Mouse (Mus musculus): ENCODE data around the gene Nudt2. TPM values are rescaled to one million over a fixed set of nuclear protein-coding genes. Genes with fewer than 3 reads are reported as not detected.

Gene Nudt2
- polyA plus RNA-seq, 1 experiment from 2014 or later = 56.8 TPM

DNA sequence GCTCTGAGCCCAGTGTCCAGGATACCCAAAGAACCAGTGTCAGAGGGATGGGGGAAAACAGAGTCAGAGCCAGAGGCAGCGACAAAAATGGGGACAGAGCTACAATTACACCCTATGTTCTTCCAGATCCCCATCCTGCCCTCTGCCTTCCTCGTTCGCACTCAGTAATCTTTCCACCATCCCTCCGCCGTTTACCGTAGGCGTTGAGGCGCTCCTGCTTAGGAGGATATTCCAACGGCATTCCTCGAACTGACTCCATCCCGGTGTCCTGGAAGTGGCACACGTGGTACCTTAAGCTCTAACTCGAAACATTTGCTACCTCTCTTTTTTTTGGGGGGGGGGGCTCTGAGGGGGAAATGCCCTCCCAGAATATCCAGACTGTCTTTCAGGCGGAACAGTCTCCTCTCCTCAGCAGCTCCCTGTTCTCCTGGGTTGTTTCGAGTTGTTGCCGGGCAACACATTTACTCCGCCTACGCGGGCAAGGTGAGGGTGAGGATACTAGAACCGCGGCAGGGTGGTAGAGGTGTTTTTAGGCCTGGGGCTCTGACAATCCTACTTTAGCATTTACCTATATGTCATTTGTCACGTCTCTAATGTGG is 42.5 kb downstream of the Nudt2 start:
- Histone ChIP-seq H3K4me1 (peaks cover 31% of the 10 kb centered on the region), H3K4me3 (replicated peaks) (peak overlapping the region; percentile 56), H3K27ac (no peak overlapping the region), H3K27me3 (peaks cover 22% of the 10 kb centered on the region), H3K4me2 (peak overlapping the region; percentile 97), H3K9ac (peak overlapping the region; percentile 52), H3K9me3 (replicated peaks) (no peaks in the 10 kb centered on the region), H3K36me3 (no peaks in the 10 kb centered on the region)
- WGBS = 3% methylated on average over 22 of the region's 22 CpGs
- no peak for ATAC-seq (replicated peaks; ENCODE audit: low FRiP score)

DNA sequence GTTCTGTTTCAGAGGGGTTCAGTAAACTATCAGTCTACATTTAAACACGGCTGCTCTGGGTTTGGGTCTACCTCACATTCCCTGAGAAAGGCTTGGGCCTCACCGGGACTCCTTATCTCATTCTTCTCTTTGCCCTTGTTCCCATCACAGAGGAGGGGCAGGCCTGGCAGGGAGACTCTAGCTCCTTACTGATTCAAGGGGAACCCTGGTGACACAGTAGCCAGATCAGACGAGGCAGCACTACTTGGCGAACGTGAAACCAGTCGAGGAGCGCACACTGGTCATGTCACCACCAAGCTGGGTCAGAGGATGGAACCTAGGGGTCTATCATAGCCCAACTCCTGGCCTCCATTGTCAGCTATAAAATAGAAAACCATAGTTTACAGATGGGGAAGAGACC is 43.0 kb downstream of the Nudt2 start:
- WGBS = 52% methylated on average over 7 of the region's 7 CpGs
- Histone ChIP-seq H3K4me1 (peaks cover 26% of the 10 kb centered on the region), H3K4me3 (replicated peaks) (no peak overlapping the region), H3K27ac (no peak overlapping the region), H3K9ac (no peak overlapping the region), H3K27me3 (peaks cover 23% of the 10 kb centered on the region; the same call in 1 of the 2 replicates), H3K36me3 (no peaks in the 10 kb centered on the region), H3K9me3 (replicated peaks) (no peaks in the 10 kb centered on the region), H3K4me2 (no peak overlapping the region; the same call in 1 of the 2 replicates)
- no peak for ATAC-seq (replicated peaks; ENCODE audit: low FRiP score)

DNA sequence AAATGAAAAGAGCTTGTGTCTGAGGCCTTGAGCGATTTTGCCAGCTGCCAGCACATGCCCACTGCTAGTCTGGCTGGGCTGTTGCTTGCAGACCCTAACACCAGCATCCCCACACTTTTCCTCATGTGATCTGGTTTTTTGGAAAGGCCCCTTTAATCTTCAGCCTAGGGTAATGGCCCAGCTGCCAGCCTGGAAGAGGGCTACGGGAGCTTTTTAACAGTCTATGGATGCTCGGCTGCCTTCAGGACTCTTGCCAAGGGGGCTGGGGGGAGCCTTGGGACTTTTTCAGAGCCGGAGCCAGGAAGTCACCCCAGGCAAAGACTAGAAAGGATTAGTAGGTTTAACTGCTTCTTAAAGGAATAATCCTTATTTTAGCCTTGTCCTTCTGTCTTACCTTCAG is 48.4 kb downstream of the Nudt2 start:
- H3K36me3 ChIP-seq = no peaks in the 10 kb centered on the region
- no peak overlapping the region for H3K9ac ChIP-seq
- ATAC-seq (replicated peaks; ENCODE audit: low FRiP score) = no peak
- WGBS = 31% methylated on average over 4 of the region's 4 CpGs
- H3K27me3 ChIP-seq = peaks cover 25% of the 10 kb centered on the region; the same call in 1 of the 2 replicates
- no peaks in the 10 kb centered on the region for H3K4me1 ChIP-seq
- H3K27ac ChIP-seq = no peak overlapping the region
- no peaks in the 10 kb centered on the region for H3K9me3 ChIP-seq (replicated peaks)
- H3K4me2 ChIP-seq = no peak overlapping the region
- no peak overlapping the region for H3K4me3 ChIP-seq (replicated peaks)

DNA sequence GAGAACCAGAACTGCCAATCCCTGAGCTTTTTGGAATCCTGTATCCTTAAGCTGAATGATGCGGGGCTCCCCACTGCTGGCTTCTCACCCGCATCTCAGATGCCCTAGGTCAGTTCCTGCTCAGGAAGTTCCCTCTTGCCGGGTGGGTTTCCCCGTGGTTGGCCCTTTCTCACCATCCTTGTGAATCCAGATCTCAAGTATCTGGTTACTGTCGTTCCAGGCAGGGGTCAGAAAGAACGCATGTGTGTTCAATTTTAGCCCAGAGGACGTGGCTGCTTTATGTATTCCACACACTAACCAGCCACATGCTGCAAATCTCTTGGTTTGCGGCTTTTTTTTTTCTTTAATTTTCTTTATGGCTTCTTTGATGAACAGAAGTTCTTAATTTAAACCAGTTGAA is 48.8 kb downstream of the Nudt2 start:
- WGBS = 18% methylated on average over 8 of the region's 8 CpGs
- Histone ChIP-seq H3K4me1 (no peaks in the 10 kb centered on the region), H3K9me3 (replicated peaks) (no peaks in the 10 kb centered on the region), H3K9ac (no peak overlapping the region), H3K4me2 (no peak overlapping the region), H3K36me3 (no peaks in the 10 kb centered on the region), H3K4me3 (replicated peaks) (no peak overlapping the region), H3K27me3 (peaks cover 21% of the 10 kb centered on the region; the same call in 1 of the 2 replicates), H3K27ac (no peak overlapping the region)
- no peak for ATAC-seq (replicated peaks; ENCODE audit: low FRiP score)

DNA sequence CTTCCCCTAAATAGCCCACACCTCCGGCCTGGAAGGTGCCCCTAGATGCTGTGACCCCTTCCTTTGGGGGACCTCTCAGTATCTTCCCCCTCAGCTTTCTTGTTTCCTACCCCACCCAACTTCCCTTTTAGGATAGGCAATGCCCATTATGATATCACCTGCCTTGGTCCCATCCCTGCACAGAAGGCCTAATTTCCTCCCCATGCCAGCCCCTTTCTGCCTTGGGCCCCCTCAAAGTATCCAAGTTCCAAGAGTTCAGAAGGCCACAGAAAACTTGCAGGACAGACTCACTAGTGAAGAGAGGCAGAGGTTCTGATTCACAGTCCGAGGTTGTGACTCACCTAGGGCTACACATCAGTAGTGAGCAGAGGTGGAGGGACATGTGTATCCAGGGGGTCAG is 52.3 kb downstream of the Nudt2 start, which contains the start of gene 1110017D15Rik:
1110017D15Rik (minus strand) TSS at position 101 of the 400 bp plus-strand sequence.
- 89% methylated on average over 2 of the region's 2 CpGs for WGBS
- Histone ChIP-seq H3K36me3 (no peaks in the 10 kb centered on the region), H3K9ac (no peak within 1 kb of the TSS), H3K4me1 (0 out of 2 replicates have a peak, but pooled peaks cover 6% of the 10 kb centered on the region), H3K4me3 (replicated peaks) (no peak within 1 kb of the TSS), H3K27ac (no peak within 1 kb of the TSS), H3K9me3 (replicated peaks) (no peaks in the 10 kb centered on the region), H3K27me3 (peaks cover 27% of the 10 kb centered on the region), H3K4me2 (no peak within 1 kb of the TSS)
- ATAC-seq (replicated peaks; ENCODE audit: low FRiP score) = no peak

DNA sequence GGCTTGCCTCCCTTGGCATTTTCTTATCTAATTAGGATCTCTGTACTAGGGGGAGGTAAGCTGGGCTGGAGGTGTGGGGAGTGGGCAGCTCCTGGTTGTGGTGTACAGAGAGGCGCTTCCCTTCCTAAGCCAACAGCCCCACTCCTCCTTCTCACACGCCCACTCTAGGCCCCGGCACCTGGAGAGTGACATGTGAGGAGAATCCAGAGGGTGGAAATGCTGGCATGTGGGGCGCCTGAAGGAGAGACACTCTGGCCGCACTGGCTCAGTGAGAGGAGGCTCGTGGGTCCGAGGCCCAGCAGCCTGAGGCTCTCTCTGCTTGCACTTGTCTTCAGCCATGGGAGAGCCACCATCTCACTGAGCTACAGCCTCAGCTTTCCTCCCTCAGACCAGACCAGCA is 53.4 kb downstream of the Nudt2 start:
- no peak for ATAC-seq (replicated peaks; ENCODE audit: low FRiP score)

DNA sequence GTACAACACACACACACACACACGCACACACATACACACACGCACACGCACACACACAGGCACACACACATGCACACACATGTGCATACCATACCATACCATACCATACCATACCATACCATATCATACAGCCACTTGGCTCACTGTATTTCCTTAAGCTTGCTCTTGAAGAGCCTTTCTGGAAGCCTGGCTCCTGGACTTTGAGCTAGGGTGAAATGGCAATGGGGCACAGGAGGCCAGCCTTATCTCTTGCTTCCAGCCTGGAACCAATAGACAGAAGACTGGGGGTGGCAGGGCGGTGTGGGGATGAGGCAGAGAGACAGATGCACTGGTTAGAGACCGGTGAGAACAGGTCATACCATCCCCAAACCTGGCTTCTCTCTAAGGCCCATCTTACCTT is 54.2 kb downstream of the Nudt2 start:
- H3K27me3 ChIP-seq = peaks cover 16% of the 10 kb centered on the region
- no peak overlapping the region for H3K4me3 ChIP-seq (replicated peaks)
- H3K4me1 ChIP-seq = peaks cover 9% of the 10 kb centered on the region; the same call in 1 of the 2 replicates
- no peaks in the 10 kb centered on the region for H3K9me3 ChIP-seq (replicated peaks)
- H3K4me2 ChIP-seq = no peak overlapping the region
- H3K36me3 ChIP-seq = no peaks in the 10 kb centered on the region
- no peak for ATAC-seq (replicated peaks; ENCODE audit: low FRiP score)
- H3K27ac ChIP-seq = no peak overlapping the region
- WGBS = 95% methylated on average over 5 of the region's 5 CpGs
- no peak overlapping the region for H3K9ac ChIP-seq

More for the DNA sequence above, 53.4 kb downstream of the Nudt2 start:
- Histone ChIP-seq H3K27ac (no peak overlapping the region), H3K9ac (no peak overlapping the region), H3K4me1 (peaks cover 9% of the 10 kb centered on the region; the same call in 1 of the 2 replicates), H3K27me3 (peaks cover 21% of the 10 kb centered on the region), H3K4me2 (no peak overlapping the region), H3K36me3 (no peaks in the 10 kb centered on the region), H3K4me3 (replicated peaks) (no peak overlapping the region), H3K9me3 (replicated peaks) (no peaks in the 10 kb centered on the region)
- WGBS = 78% methylated on average over 7 of the region's 7 CpGs

DNA sequence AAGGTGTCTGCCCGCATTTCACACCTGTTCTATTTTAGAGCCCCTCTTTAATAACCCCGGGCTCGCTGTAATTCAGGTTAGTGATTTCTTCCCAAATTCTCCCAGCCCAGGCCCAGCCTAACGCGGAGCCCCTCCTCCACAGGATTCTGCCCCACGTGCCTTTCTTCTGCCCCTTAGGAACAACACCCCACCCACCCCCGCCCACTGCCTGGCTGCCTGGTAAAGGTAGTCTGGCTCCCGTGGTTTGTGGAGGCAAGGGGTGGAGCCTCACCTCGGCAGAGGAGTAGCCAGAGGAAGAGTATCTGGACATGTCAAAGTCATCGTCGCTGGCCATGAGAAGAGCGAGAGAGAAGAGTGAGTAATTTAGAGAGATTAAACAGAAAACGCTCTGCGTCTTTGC is 55.7 kb downstream of the Nudt2 start:
- no peak overlapping the region for H3K4me3 ChIP-seq (replicated peaks)
- ATAC-seq (replicated peaks; ENCODE audit: low FRiP score) = no peak
- no peaks in the 10 kb centered on the region for H3K9me3 ChIP-seq (replicated peaks)
- H3K36me3 ChIP-seq = no peaks in the 10 kb centered on the region
- H3K4me1 ChIP-seq = peaks cover 9% of the 10 kb centered on the region; the same call in 1 of the 2 replicates
- H3K9ac ChIP-seq = no peak overlapping the region
- WGBS = 38% methylated on average over 14 of the region's 14 CpGs
- H3K27ac ChIP-seq = no peak overlapping the region
- no peak overlapping the region for H3K4me2 ChIP-seq
- peaks cover 16% of the 10 kb centered on the region for H3K27me3 ChIP-seq

DNA sequence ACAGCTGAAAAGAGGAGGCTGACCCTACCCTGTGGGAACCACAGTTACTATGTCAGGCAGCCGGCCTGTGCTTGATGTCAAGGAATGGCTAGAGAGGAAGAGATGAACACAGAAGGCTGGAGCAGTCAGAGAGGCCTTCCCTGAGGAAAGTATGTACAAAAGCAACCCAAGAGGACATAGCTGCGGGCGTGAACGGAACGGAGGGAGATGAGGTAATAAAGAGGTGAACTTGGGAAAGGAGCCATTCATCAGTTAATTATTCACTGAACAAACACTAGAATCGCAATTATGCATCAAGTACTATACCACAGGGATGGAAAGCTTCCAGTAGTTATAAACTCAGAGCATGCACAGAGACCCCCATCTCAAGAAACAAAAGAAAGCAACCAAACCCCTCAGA is 57.2 kb downstream of the Nudt2 start:
- H3K4me1 ChIP-seq = peaks cover 13% of the 10 kb centered on the region
- no peak for ATAC-seq (replicated peaks; ENCODE audit: low FRiP score)
- no peak overlapping the region for H3K27ac ChIP-seq
- no peak overlapping the region for H3K9ac ChIP-seq
- WGBS = 65% methylated on average over 6 of the region's 6 CpGs
- H3K9me3 ChIP-seq (replicated peaks) = no peaks in the 10 kb centered on the region
- no peaks in the 10 kb centered on the region for H3K36me3 ChIP-seq
- no peak overlapping the region for H3K4me2 ChIP-seq
- peaks cover 22% of the 10 kb centered on the region for H3K27me3 ChIP-seq
- no peak overlapping the region for H3K4me3 ChIP-seq (replicated peaks)

DNA sequence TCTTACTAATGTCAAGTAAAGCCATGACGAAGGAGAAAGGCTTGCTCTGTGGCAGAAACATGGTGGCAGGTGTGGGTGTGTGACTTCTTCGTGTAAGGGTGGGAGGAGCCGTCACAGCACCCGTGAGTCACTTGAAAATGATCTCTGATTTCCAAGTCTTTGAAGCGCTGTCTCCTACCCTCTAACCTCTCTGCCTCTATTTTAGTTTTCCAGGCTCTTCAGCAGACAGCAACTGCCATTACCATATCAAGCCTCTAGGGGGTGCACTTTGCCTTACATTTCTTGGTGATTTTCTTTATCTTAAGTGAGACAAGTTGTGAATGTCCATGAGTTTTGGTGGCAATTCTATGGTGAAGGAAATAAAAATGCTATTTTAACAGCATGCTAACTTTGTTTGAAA is 57.8 kb downstream of the Nudt2 start:
- H3K9me3 ChIP-seq (replicated peaks) = no peaks in the 10 kb centered on the region
- H3K4me3 ChIP-seq (replicated peaks) = no peak overlapping the region
- H3K27ac ChIP-seq = no peak overlapping the region
- H3K36me3 ChIP-seq = no peaks in the 10 kb centered on the region
- ATAC-seq (replicated peaks; ENCODE audit: low FRiP score) = no peak
- WGBS = 40% methylated on average over 5 of the region's 5 CpGs
- H3K4me2 ChIP-seq = no peak overlapping the region
- H3K4me1 ChIP-seq = peaks cover 18% of the 10 kb centered on the region
- H3K27me3 ChIP-seq = peaks cover 25% of the 10 kb centered on the region
- no peak overlapping the region for H3K9ac ChIP-seq

DNA sequence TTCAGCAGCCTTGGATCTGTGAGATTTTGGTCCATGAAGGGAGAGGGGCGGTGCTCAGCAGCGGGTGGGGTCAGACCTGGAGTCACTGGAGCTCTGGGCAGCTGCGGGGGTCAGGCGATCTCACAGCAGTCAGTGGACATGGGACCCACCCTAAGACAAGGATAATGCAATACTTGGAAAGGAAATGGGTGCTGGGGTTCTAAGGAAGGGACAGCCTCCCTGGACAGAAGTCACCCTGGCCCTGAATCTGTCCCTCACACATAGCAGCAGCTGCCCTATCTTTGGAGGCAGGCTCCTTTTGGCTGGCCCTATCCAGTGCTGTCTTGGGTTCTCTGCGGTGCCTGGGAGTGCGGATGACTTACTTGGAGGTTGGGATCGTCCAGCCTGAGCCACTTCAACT is 58.9 kb downstream of the Nudt2 start:
- Histone ChIP-seq H3K36me3 (no peaks in the 10 kb centered on the region), H3K4me2 (no peak overlapping the region), H3K4me3 (replicated peaks) (no peak overlapping the region), H3K9ac (no peak overlapping the region), H3K27ac (no peak overlapping the region), H3K4me1 (peaks cover 28% of the 10 kb centered on the region), H3K27me3 (peaks cover 27% of the 10 kb centered on the region), H3K9me3 (replicated peaks) (no peaks in the 10 kb centered on the region)
- ATAC-seq (replicated peaks; ENCODE audit: low FRiP score) = no peak
- WGBS = 82% methylated on average over 7 of the region's 7 CpGs

DNA sequence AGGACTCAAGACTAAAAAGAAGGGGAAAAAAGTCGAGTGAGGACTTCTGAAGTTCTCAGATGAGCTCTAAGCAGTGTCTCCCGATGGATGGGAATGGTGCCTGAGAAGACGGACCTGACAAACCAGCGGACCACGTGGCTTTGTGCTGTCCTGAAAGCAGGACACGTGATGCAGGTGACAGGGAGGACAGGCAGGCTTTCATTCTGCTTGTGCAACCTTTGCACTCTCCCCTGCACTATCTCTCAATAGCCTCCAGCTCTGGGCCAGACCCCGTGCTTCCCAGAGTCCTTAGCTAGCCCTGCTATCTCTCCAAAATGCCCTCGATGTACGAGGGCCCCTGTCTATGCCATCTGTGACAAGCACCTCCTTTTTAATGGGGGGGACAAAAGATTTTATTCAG is 59.9 kb downstream of the Nudt2 start:
- H3K4me1 ChIP-seq = peaks cover 28% of the 10 kb centered on the region
- H3K27ac ChIP-seq = no peak overlapping the region
- H3K4me3 ChIP-seq (replicated peaks) = no peak overlapping the region
- no peak for ATAC-seq (replicated peaks; ENCODE audit: low FRiP score)
- H3K9ac ChIP-seq = no peak overlapping the region
- H3K27me3 ChIP-seq = peaks cover 25% of the 10 kb centered on the region
- H3K4me2 ChIP-seq = no peak overlapping the region
- WGBS = 80% methylated on average over 9 of the region's 9 CpGs
- no peaks in the 10 kb centered on the region for H3K36me3 ChIP-seq
- no peaks in the 10 kb centered on the region for H3K9me3 ChIP-seq (replicated peaks)

DNA sequence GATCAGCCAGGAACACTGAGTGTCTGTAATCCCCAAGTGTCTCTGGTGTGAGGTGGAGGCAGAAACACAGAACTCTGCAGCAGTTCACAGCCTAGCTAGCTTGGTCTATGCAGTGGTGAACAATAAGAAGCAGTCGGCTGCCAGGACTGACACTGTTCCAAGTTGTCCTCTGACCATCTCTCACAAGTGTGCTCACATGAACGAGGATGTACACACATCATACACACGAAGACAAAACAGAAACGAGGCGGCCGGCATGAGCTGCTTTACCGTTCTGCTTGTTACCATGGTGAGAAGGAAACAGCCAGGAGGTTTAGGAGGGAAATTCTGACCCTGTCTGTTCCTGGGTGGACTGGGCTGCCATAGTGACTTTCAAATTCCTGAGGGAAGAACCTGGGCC is 61.6 kb downstream of the Nudt2 start:
- Histone ChIP-seq H3K9ac (no peak overlapping the region), H3K4me3 (replicated peaks) (no peak overlapping the region), H3K4me2 (no peak overlapping the region), H3K36me3 (no peaks in the 10 kb centered on the region), H3K27me3 (peaks cover 14% of the 10 kb centered on the region; the same call in 1 of the 2 replicates), H3K27ac (no peak overlapping the region), H3K4me1 (peaks cover 26% of the 10 kb centered on the region), H3K9me3 (replicated peaks) (no peaks in the 10 kb centered on the region)
- no peak for ATAC-seq (replicated peaks; ENCODE audit: low FRiP score)
- WGBS = 64% methylated on average over 7 of the region's 7 CpGs

Data from kidney, embryonic 15.5 days (tissue).